Mouse (Mus musculus) urinary bladder, postnatal 4 days (tissue): ENCODE measurements around the gene Gatm.

Source experiments
- DNase-seq, 2 experiments: peaks; one replicate each; pipeline ENCODE4 v3.0.0; 2021 to 2022; ENCODE audit warnings: low spot score in 2 of 2

The Gatm gene

GRCm38 (mm10) chr2:122610746-122611653 is at the start of gene Gatm:
Gatm (minus strand) TSS chr2:122611303.
- peak; percentile 51 to 64 for DNase-seq

GRCm38 (mm10) chr2:122659825-122660224 is 48.7 kb upstream of the Gatm start:
- DNase-seq, result no peak

DNA sequence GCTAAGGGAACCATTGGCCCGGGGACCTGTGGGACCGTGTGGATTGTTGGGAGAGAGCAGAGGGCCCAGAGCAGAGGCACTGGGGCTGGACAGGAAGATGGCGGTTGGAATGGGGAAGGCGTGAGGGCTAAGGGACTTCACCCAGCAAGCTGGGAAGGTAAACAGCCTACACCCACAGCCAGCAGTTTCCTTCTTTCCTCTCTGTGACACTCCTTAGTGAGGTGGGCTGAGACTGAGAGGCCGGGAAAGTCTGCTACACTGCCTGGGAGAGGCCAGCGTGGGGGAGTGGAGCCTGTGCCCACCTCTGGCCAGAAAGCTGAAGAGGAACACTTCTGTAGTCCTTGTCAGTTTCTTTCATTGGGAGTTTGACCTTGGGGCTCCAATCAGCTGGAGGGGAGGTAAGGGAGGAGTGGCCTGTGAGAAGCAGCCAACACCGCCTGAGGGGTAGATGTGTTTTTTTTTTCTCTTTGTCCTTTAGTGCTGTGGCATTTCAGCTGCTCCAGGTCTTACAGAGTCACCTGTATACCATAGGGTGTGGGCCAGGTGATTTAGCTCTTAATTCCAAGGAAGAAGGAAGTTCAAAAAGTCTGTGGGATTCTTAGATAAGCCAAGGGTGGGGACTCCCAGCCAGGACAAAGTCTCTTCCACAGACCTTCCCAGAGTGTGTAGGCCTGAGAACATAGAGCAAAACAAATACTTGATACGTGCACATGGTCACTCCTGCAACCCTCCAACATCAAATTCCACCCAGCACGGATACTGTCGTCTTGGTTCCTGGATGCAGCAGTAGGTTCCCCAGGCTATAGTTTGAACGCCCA is 46.8 kb upstream of the Gatm start:
- DNase-seq, result no peak

DNA sequence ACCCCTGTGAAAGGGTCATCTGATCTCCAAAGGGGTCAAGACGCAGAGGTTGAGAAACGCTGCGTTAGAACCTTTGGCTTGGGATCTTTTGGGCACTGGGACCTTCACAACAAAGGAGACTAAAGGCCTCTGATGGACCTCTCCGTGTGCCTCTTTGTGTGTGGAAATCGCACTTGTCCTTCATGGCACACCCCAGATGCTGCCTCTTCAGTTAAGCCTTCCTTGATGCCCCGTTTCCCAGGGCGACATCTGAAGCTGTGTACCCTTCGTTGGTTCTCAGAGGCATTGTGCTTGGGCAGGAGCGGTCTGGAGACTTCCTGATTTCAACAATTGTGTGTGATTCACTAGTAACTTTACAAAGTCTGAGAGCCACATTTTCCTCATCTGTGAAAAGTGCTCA is 45.7 kb upstream of the Gatm start:
- DNase-seq, result no peak

- DNase-seq, result no peak
Observed at GRCm38 (mm10) chr2:122656052-122656451, 44.9 kb upstream of the Gatm start.

DNA sequence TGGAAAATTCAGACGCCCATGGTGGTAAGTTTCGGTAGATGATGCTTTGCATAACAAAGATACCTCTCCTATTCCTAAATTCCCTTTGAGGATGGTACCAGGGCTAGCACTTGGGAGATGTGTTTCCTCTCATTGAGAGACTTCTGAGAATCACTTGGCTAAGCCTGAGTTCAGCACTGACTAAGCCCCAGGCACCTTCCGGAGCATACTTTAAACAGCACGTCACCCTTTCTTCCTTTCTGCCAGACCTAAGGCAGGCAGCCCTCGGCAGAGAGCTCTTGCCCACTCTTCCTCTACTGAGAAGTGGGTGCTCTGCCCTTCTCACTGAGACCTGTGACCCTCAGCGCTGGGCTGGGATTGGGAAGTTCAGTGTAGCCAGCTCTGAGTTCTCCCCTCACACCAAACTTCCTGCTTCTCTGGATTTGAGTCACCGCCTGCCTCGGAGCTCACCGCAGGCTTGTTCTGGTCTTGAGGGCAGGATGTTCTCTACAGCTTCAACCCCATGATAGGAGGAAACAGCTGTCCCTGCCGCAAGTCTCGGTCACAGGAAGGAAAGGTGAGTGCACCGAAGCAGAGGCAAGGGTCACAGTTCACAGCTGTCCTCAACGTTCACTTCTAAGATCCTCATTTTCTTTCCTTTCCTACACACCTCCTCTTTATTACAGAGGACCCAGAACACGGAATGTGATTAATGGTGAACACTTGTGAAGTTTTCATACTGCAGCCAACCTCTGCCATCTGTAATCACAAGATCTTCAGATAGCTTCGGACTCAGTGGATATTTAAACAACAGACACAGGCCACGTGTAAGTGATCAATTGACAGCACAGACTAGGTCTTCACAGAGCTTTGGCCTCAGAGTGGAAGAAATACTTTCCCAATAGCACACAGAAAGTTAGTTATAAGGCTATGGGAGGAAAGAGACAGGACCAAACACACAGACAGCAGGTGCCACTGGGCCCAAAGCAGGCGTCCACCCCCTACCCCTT is 41.3 kb upstream of the Gatm start:
- DNase-seq, result no peak

- no peak for DNase-seq
Observed at GRCm38 (mm10) chr2:122638673-122639072, 27.6 kb upstream of the Gatm start.

GRCm38 (mm10) chr2:122638029-122638428 is 26.9 kb upstream of the Gatm start:
- no peak for DNase-seq

- peak; percentile 62 to 81 for DNase-seq
Observed at GRCm38 (mm10) chr2:122637526-122637997, 26.5 kb upstream of the Gatm start.

- no peak for DNase-seq
Observed at GRCm38 (mm10) chr2:122636686-122637085, 25.6 kb upstream of the Gatm start, which contains the start of gene AA467197. AA467197 (plus strand) TSS chr2:122636986.

DNA sequence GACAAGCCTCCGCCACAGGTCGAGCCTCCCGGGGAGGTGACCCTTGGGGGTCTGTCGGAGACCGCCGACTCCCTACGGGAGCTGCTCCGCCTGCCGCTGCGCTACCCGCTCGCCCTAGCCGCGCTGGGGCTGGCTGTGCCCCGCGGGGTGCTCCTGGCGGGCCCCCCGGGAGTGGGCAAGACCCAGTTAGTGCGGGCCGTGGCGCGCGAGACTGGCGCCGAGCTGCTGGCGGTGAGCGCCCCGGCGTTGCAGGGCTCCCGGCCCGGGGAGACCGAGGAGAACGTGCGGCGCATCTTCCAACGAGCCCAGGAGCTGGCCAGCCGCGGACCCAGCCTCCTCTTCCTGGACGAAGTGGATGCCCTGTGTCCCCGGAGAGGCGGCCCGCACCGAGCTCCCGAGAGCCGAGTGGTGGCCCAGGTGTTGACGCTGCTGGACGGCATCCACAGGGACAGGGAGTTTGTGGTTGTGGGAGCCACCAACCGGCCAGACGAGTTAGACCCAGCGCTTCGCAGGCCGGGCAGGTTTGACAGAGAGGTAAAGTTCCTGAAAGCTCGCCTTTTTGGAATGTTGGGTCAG is 20.2 kb upstream of the Gatm start:
- peak; percentile 54 to 76 for DNase-seq

DNA sequence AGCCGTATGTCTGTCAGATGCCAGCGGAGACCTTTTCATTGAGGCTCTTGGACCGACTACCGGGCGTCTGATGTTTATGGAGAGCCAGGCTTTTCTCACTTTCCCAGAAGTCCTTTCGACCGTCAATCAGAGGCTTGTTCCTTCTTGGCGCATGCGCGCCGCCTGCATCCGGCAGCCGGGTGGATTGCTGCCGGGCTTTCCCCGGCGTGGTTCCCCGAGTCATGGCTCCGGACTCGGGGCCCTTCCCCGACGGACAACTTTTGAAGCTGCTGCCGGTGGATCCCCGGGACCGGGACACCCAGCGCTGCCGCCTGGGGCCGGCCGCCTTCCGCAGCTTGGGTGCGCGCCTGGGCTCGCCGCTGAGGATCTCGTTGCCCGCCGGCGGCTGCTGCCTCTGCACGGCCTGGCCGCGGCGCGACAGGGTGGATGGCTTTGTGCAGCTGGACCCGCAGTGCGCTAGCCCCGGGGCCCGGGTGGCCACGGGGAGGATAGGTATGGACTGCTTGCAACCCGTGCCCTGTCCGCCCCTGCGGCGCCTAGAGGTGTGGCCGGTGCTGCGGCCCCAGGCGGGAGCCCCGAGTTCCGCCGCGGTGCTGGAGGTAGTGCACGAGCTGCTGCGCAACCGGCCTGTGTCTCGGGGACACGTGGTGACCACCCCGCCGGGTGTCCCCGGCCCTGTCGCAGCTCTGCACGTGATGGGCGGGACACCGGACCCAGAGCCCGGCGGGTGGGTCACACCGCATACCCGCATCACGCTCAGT is 19.5 kb upstream of the Gatm start:
- DNase-seq, result peak; percentile 84 to 85

DNA sequence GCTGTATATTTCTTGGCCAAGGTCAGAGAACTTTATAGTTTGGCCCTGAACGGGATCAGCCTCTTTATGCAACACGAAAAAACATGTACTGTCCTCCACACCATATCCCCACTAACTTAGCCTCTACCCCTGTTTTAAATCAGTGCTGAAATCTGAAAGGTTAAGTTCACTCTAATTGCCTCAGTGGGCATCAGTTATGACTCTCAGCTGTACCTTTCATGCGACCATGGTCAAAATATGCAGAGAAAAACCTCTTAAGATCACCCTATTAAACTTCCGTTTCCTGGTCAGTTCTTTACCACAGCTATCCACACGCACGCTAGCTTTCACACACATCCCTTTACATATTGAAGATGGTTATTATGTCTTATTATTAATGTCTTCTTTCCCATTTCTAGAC is 18.8 kb upstream of the Gatm start:
- DNase-seq, result no peak

GRCm38 (mm10) chr2:122628976-122629375 is 17.9 kb upstream of the Gatm start:
- DNase-seq, result peak; percentile 65 to 79

- DNase-seq, result no peak
Observed at GRCm38 (mm10) chr2:122625930-122626329, 14.8 kb upstream of the Gatm start.

DNA sequence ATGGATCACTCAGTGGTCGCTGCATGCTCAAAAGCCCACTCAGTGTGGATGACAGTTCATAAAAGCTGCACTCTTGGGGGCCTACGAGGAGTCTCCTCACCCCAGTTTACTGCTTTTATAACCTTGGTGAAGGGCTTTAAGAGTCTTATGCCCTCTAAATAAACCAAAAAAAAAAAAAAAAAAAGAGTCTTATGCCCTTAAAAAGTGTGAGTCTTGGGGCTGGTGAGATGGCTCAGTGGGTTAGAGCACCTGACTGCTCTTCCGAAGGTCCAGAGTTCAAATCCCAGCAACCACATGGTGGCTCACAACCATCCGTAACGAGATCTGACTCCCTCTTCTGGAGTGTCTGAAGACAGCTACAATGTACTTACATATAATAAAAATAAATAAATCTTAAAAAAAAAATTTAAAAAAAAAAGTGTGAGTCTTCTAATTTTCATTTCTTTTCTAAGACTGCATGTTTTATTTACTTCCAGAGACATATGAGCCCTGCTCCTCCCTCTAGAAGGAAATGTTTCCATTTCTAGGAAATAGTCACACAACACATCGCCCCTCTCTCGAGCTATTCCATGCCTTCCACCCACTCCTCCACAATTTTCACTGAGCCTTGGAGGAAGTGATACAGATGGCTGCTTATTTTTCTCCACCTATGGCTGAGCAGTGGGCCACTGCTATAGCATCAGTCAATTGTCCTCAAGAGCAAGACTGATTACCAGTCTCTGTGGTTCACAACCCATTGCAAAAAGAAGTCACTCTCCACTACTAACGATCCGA is 10.4 kb upstream of the Gatm start:
- no peak for DNase-seq

GRCm38 (mm10) chr2:122618719-122619118 is 7.6 kb upstream of the Gatm start:
- DNase-seq, result no peak

GRCm38 (mm10) chr2:122617792-122618191 is 6.7 kb upstream of the Gatm start:
- no peak for DNase-seq

GRCm38 (mm10) chr2:122616237-122616636 is 5.1 kb upstream of the Gatm start:
- DNase-seq, result no peak

DNA sequence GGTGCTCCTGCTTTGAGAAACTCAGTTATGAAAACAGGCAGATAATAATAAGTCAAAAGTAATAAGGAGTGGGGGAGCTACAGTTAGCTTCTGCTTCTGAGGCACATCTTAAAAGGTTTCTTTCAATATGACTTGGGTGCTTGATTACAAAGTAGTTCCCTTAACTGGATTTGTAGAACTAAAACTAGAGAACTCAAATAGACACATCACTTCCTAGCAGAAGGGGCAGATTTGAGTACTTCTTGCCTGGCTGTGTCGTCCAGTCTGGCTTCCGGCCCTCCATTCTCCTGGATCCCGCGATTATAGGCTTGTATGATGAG is 511 bp upstream of the Gatm start:
- no peak for DNase-seq
